10 mouse cellular contexts compared by ENCODE assay signal in the genomic region with DNA sequence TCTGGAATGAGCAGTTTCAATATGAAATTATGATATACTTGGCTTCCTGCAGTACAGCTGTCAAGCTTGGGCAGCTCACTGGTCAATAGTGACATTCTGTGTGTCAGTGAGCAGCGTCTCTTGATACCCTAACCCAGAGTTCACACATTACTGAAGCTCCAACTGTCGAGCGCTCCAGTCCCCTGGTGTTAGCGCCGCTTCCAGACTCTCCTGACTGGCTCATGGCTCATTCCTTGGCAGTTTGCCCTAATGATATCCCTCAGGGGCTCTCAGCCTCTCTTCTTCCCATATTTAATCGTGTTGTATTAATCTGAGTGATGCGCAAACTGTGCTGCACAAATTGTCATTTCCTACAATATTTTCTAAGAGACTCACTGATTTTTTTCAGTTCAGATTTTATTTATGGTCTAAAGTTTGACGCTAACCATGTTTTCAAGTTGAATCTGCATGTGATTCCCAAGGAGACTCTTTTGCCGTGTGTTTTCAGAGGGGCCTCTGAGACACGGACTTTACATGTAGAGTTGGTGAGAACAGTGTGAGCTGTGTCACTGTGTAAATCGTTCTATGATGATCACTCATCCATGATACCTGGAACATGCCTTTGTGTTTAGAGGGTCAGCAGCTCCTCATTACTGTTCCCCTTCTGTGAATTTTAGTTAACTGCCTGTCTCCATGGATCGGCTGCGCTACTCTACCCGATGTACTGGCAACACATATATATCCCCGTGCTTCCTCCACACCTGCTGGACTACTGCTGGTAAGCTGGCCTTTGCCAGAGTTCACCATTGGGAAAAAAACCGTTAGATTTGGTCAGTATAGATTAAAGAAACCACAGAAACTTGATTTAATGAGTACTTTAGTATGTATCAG.
A peak's percentile ranks its signal among the peaks of the same experiment; 100 is the strongest.
DNase-seq lines count a peak whose midpoint lies in the region; TF ChIP-seq lines count a peak whose summit lies in the region.
"Had no signal": no experiment of that assay in that cellular context is flagged by ENCODE, and none has a peak within 500 bp of the region (broad histone marks: within the 10 kb centered on the region; RNA-seq: fewer than 3 reads in every experiment).

No protein-coding gene starts in this region.

- peak; percentile 34 for DNase-seq in embryo, embryonic 10.5 days (ENCODE audit: low spot score)
- no peak for DNase-seq in embryo, embryonic 10 days (ENCODE audit: low spot score)
- peak; percentile 16 for DNase-seq in NIH3T3 (ENCODE audit: low read depth)
- DNase-seq in gastrocnemius, adult 8-10 months (ENCODE audit: low spot score in 2 of 2): peak; percentile 14 to 24
- DNase-seq in mesoderm, embryonic 11.5 days (ENCODE audit: low read depth, low spot score): peak; percentile 17
- no peak for DNase-seq in frontal cortex, adult 2 months (ENCODE audit: extremely low spot score in 1 of 2, low spot score in 1 of 2)
- DNase-seq in frontal cortex, postnatal 36 days (ENCODE audit: low spot score in 2 of 2): no peak
- no peak for DNase-seq in left cerebral cortex, adult 2 months (ENCODE audit: extremely low spot score in 1 of 2, low spot score in 2 of 2)

- intact Hi-C loops in left cerebral cortex, adult 2 months (cut with DNase I): loop anchor here (5.0 to 10.0 kb wide), 4 partner anchors 118 to 756 kb away; partner anchors contain the start of genes 2310009B15Rik and Dennd1b

- H3K27ac ChIP-seq in left cerebral cortex, adult 2 months: no peak overlapping the region
- H3K27ac ChIP-seq: heart, embryonic 15.5 days; macrophage had no signal

- no peak for TF ChIP-seq CTCF in left cerebral cortex, adult 2 months (IDR thresholded peaks at IDR 0.05)

- H3K4me3 ChIP-seq in left cerebral cortex, adult 2 months: no peak overlapping the region
- H3K4me3 ChIP-seq: heart, embryonic 15.5 days had no signal

Comparison
In these comparisons a context has a peak if more than half of its experiments do, and no peak if none do; other contexts are left out.
1. DNase-seq: peak in embryo, embryonic 10.5 days (single experiment), NIH3T3 (single experiment), gastrocnemius, adult 8-10 months (2 of 2) and mesoderm, embryonic 11.5 days (single experiment); none in embryo, embryonic 10 days (single experiment), frontal cortex, adult 2 months (0 of 2), frontal cortex, postnatal 36 days (0 of 2) and left cerebral cortex, adult 2 months (0 of 2).